Mouse (Mus musculus): ENCODE measurements around the gene 2010111I01Rik. TPM values are rescaled to one million over a fixed set of nuclear protein-coding genes. Genes with fewer than 3 reads are reported as not detected.

Gene 2010111I01Rik
- polyA plus RNA-seq, 1 experiment from 2014 or later = 144 TPM

DNA sequence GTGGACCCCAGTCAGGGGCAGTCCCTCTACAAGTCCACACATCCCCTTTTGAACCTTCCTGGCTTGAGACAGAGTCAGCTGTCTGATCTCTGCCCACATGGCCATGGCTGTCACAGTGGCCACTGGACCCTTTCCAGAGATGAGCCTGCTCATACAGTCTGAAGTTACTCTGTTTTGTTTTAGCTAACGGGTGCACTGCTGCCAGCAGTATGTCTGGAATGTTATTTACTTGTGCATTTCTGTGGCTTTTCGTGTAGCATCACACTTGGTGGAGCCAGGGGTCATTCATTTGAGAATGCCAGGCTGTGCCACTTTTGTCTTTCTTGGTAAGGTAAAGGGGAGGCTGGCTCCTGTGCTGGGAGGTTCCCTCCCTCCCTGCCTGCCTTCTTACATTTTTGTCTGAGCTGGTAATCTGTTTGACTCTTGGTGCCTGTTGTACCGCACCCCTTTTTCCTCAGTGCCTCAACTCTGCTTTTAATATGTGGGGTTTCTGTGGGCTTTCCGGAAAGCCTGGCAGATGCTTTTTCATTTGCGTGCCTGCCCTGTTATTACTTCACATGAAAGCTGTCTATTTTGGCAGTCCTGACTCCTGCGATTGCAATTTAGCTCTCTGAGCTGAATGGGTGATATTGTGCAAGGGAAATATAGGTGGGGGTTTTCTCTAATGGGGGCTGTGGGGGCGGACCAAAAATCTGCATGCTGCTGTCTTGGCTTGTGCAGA, 190.3 kb downstream of the 2010111I01Rik start:
- peak; percentile 84 for ATAC-seq (ENCODE audit: low read depth)
- Histone ChIP-seq H3K4me1 (ENCODE audit: control insufficient read depth, insufficient read depth, low read length) (peaks cover 10% of the 10 kb centered on the region), H3K27me3 (replicated peaks; ENCODE audit: control insufficient read depth, insufficient read depth, low read length) (no peaks in the 10 kb centered on the region), H3K36me3 (ENCODE audit: control insufficient read depth, insufficient read depth, low read length) (no peaks in the 10 kb centered on the region), H3K4me3 (ENCODE audit: low read depth, low read length) (no peak overlapping the region), H3K9ac (ENCODE audit: low read depth, low read length) (no peak overlapping the region), H3K9me3 (ENCODE audit: control insufficient read depth, low read length) (no peaks in the 10 kb centered on the region), H3K4me2 (ENCODE audit: low read depth, low read length) (no peak overlapping the region), H3K27ac (replicated peaks; ENCODE audit: low read depth, low read length) (peak overlapping the region; percentile 79)
- 31% methylated on average over 7 of the region's 7 CpGs for WGBS
- DNase-seq (ENCODE audit: low spot score) = peak; percentile 83

DNA sequence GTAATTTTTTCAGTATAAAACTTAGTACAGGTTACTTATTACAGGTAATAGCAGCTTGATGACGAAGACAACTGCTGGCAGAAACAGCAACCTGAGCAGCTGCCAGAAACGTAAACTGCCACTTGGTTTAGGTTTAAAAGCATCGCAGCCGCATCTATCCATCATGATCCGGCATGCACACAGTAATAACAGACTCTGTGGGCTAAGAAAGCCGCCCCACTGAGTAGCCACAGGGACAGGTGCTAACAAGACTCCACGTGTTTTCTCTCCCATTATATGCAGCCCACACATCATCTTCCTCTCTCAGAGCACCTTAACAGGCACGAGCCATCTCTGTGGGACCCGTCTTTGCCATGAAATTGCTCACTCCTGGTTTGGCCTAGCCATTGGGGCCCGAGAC, 191.6 kb downstream of the 2010111I01Rik start:
- ATAC-seq (ENCODE audit: low read depth) = 0 out of 2 replicates have a peak, but pooled peaks have one; percentile 22
- WGBS = 63% methylated on average over 10 of the region's 10 CpGs

DNA sequence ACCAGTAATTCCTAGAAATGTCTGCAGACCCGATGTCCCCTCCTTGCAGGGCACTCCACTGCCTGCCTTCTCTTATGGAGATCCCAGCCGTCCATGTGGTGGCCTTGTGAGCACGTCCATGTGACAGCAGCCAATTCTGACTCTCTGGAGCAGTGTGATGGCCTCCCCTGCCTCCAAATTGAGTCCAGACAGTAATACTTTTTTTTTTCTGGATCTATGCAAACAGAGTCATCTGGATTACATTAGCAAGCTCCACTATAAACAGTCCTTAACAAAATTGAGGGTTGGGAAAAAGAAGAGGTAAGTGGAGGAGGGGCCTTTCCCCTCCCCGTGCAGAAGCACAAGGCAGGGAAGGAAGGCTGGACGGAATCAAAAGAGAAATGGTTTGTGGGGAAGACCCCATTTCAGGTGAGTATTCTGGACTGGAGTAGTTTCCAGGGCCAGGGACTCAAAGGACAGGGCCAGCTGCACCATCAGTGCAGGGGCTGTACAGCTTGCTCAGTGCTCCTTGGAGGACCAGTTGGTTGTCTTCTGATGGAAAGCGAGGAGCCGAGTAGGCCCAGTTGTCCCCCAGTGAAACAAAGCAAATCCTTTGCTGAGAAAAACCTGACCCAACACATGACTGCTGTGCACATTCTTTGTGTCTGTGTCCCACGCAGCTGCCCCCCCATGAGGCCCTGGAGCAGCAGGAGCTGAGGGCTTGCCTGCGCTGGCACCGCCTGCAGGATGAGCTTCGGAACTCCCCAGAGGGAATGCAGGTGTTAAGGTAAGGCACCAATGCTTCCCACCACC, 205.8 kb downstream of the 2010111I01Rik start:
- Histone ChIP-seq H3K4me1 (ENCODE audit: control insufficient read depth, insufficient read depth, low read length) (peaks cover 23% of the 10 kb centered on the region), H3K4me2 (ENCODE audit: low read depth, low read length) (peak overlapping the region; percentile 10), H3K27me3 (replicated peaks; ENCODE audit: control insufficient read depth, insufficient read depth, low read length) (no peaks in the 10 kb centered on the region), H3K9me3 (ENCODE audit: control insufficient read depth, low read length) (no peaks in the 10 kb centered on the region), H3K9ac (ENCODE audit: low read depth, low read length) (peak overlapping the region; percentile 2; the same call in 1 of the 2 replicates), H3K36me3 (ENCODE audit: control insufficient read depth, insufficient read depth, low read length) (no peaks in the 10 kb centered on the region), H3K27ac (replicated peaks; ENCODE audit: low read depth, low read length) (peak overlapping the region; percentile 91), H3K4me3 (ENCODE audit: low read depth, low read length) (no peak overlapping the region)
- 27% methylated on average over 11 of the region's 11 CpGs for WGBS
- ATAC-seq (ENCODE audit: low read depth) = peak; percentile 67
- DNase-seq (ENCODE audit: low spot score) = peak; percentile 85

More for the DNA sequence above, 191.6 kb downstream of the 2010111I01Rik start:
- Histone ChIP-seq H3K27ac (replicated peaks; ENCODE audit: low read depth, low read length) (peak overlapping the region; percentile 53; the same call in 1 of the 2 replicates), H3K9me3 (ENCODE audit: control insufficient read depth, low read length) (no peaks in the 10 kb centered on the region), H3K4me2 (ENCODE audit: low read depth, low read length) (no peak overlapping the region), H3K27me3 (replicated peaks; ENCODE audit: control insufficient read depth, insufficient read depth, low read length) (no peaks in the 10 kb centered on the region), H3K4me1 (ENCODE audit: control insufficient read depth, insufficient read depth, low read length) (peaks cover 10% of the 10 kb centered on the region), H3K36me3 (ENCODE audit: control insufficient read depth, insufficient read depth, low read length) (no peaks in the 10 kb centered on the region), H3K9ac (ENCODE audit: low read depth, low read length) (no peak overlapping the region), H3K4me3 (ENCODE audit: low read depth, low read length) (no peak overlapping the region)
- peak; percentile 62 for DNase-seq (ENCODE audit: low spot score)

DNA sequence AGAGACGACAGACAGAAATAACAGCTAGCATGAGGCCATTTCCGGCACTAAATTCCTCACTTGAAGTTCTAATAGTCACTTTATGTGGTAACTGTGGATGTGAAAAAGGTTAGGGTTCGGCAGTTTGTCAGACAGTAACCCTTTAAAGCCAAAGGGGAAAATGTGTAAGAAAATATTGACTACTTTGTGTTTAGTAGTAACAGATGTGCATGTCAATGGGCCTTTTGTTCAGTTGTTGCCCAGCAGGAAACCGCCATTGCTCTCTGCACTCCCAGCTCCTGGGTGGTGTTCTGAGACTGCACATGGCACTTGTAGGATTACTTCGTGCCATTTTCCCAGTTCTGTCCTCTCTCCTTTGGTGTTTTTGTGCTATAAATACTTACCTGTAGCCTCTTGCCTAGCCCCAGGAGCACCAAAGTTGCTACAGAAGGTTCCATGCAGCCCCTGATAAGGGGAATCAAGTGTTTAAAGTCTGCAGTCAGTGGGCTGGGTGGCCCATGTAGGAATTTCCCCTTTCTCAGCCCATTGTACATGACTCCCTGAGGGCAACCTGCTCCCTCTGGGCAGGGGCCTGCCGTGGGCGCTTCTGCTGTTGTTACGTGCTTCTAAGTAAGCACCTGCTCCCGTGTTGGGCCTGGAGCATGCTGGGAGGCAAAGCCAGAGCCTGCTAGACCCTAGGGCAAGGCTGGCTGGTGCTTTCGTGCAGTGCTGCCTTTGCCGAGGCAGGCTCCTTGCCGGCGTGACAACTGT, 206.8 kb downstream of the 2010111I01Rik start:
- no peak overlapping the region for H3K9ac ChIP-seq (ENCODE audit: low read depth, low read length)
- DNase-seq (ENCODE audit: low spot score) = no peak
- no peak overlapping the region for H3K4me3 ChIP-seq (ENCODE audit: low read depth, low read length)

DNA sequence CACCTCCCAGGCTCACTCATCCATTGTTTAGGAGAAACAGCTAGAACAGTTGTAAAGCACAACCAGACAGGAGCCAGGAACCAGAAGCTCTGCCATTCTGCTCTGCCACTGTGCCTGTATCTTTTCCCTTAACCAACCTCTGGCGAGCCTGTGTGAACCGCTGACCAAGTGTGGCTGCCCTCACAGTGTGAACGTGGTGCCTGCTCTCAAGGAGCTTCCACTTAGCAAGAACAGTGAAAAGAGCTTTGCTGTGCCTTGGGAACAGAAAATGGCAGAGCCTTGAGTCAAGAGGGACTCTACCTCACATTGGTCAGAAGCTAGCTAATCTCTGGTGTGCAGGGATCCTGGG, 207.4 kb downstream of the 2010111I01Rik start:
- ATAC-seq (ENCODE audit: low read depth) = no peak
- no peak for DNase-seq (ENCODE audit: low spot score)
- no peaks in the 10 kb centered on the region for H3K9me3 ChIP-seq (ENCODE audit: control insufficient read depth, low read length)
- H3K27ac ChIP-seq (replicated peaks; ENCODE audit: low read depth, low read length) = peak overlapping the region; percentile 91; the same call in 1 of the 2 replicates
- H3K4me2 ChIP-seq (ENCODE audit: low read depth, low read length) = peak overlapping the region; percentile 27; the same call in 1 of the 2 replicates
- H3K4me1 ChIP-seq (ENCODE audit: control insufficient read depth, insufficient read depth, low read length) = peaks cover 23% of the 10 kb centered on the region
- H3K4me3 ChIP-seq (ENCODE audit: low read depth, low read length) = no peak overlapping the region
- no peak overlapping the region for H3K9ac ChIP-seq (ENCODE audit: low read depth, low read length)
- H3K36me3 ChIP-seq (ENCODE audit: control insufficient read depth, insufficient read depth, low read length) = no peaks in the 10 kb centered on the region
- no peaks in the 10 kb centered on the region for H3K27me3 ChIP-seq (replicated peaks; ENCODE audit: control insufficient read depth, insufficient read depth, low read length)
- 66% methylated on average over 3 of the region's 3 CpGs for WGBS

More for the DNA sequence above, 206.8 kb downstream of the 2010111I01Rik start:
- Histone ChIP-seq H3K9me3 (ENCODE audit: control insufficient read depth, low read length) (no peaks in the 10 kb centered on the region), H3K27ac (replicated peaks; ENCODE audit: low read depth, low read length) (peak overlapping the region; percentile 91), H3K36me3 (ENCODE audit: control insufficient read depth, insufficient read depth, low read length) (no peaks in the 10 kb centered on the region), H3K27me3 (replicated peaks; ENCODE audit: control insufficient read depth, insufficient read depth, low read length) (no peaks in the 10 kb centered on the region), H3K4me2 (ENCODE audit: low read depth, low read length) (peak overlapping the region; percentile 27), H3K4me1 (ENCODE audit: control insufficient read depth, insufficient read depth, low read length) (peaks cover 23% of the 10 kb centered on the region)
- WGBS = 23% methylated on average over 13 of the region's 13 CpGs
- peak; percentile 21; the same call in 1 of the 2 replicates for ATAC-seq (ENCODE audit: low read depth)

DNA sequence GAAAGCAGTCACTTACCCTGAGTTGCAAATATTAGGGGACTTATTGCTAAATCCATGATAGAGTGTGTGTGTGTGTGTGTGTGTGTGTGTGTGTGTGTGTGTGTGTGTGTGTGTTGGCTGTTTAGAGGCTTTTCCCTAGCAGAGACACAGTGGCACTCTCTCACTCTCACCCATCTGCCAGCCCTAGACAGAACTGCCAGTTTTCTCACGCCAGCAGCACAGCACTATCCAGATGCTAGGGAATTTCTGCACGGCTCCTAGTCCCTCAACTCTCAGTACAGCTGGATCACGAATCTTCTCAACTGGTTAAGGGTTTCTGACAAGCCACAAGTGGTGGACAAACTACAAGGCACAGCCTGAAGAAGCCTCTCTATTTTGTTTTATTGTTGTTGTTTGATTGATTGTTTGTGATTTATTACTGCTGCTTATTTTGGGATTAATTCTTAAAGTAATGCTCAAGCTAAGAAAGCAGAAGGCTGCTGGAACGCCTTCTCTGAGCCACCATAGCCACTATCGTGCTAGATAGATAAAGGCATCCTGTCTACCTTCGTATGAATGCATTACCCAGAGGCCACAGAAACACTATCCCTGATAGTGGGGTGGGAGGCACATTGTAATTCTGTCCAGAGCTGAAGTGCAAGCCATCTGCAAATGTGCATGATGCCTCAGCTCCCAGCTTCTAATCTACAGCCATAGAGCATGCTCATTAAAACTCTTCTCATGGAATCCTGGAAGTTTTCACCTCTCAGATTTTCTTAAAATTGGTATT, 209.7 kb downstream of the 2010111I01Rik start:
- H3K27me3 ChIP-seq (replicated peaks; ENCODE audit: control insufficient read depth, insufficient read depth, low read length) = no peaks in the 10 kb centered on the region
- H3K4me1 ChIP-seq (ENCODE audit: control insufficient read depth, insufficient read depth, low read length) = peaks cover 23% of the 10 kb centered on the region
- WGBS = 61% methylated on average over 6 of the region's 6 CpGs
- no peak overlapping the region for H3K27ac ChIP-seq (replicated peaks; ENCODE audit: low read depth, low read length)
- H3K36me3 ChIP-seq (ENCODE audit: control insufficient read depth, insufficient read depth, low read length) = no peaks in the 10 kb centered on the region
- H3K4me3 ChIP-seq (ENCODE audit: low read depth, low read length) = no peak overlapping the region
- DNase-seq (ENCODE audit: low spot score) (no peak), ATAC-seq (ENCODE audit: low read depth) (no peak)
- no peaks in the 10 kb centered on the region for H3K9me3 ChIP-seq (ENCODE audit: control insufficient read depth, low read length)
- no peak overlapping the region for H3K4me2 ChIP-seq (ENCODE audit: low read depth, low read length)
- no peak overlapping the region for H3K9ac ChIP-seq (ENCODE audit: low read depth, low read length)

DNA sequence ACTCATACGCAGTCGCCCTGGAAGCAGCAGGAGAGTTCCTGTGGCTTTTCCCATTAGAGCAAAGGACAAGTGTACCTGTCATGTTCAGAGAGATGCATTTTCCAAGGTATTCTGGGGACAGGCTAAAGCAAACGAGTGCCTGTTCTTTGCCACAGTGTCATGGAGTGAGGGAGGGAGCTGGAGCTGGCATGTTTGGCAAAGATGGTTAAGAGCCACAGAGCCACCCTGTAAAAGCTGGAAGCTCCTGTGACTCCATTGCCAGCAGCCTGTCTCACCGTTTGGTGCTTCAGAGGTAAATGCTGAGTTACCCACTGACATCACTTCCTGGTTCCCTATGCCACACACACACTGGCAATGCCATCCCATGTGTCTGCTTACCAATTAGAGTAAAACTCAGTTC, 211.4 kb downstream of the 2010111I01Rik start:
- H3K27me3 ChIP-seq (replicated peaks; ENCODE audit: control insufficient read depth, insufficient read depth, low read length) = no peaks in the 10 kb centered on the region
- DNase-seq (ENCODE audit: low spot score) (no peak), ATAC-seq (ENCODE audit: low read depth) (no peak)
- no peak overlapping the region for H3K4me3 ChIP-seq (ENCODE audit: low read depth, low read length)
- H3K36me3 ChIP-seq (ENCODE audit: control insufficient read depth, insufficient read depth, low read length) = no peaks in the 10 kb centered on the region
- no peak overlapping the region for H3K4me2 ChIP-seq (ENCODE audit: low read depth, low read length)
- 76% methylated on average over 4 of the region's 4 CpGs for WGBS
- no peaks in the 10 kb centered on the region for H3K9me3 ChIP-seq (ENCODE audit: control insufficient read depth, low read length)
- H3K27ac ChIP-seq (replicated peaks; ENCODE audit: low read depth, low read length) = no peak overlapping the region
- H3K9ac ChIP-seq (ENCODE audit: low read depth, low read length) = no peak overlapping the region
- peaks cover 12% of the 10 kb centered on the region for H3K4me1 ChIP-seq (ENCODE audit: control insufficient read depth, insufficient read depth, low read length)

DNA sequence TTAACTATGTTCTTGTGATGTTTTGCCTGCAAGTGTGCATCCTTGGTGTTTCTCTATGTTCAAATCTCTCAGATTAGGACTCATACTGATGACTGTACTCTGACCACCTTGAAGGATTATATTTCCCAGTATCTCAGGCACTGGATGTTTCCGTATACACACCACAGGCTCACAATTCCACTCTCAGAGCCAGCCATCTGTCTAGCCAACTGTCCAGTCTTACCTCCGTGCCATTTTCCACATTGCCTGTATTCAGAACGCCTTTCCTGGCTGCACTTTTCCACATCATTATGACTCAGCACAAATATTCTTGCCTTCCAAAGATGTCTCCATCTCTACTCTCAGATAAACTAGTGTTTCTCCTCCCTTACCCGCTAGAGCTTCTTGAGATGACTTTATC, 212.5 kb downstream of the 2010111I01Rik start:
- Histone ChIP-seq H3K9me3 (ENCODE audit: control insufficient read depth, low read length) (no peaks in the 10 kb centered on the region), H3K4me3 (ENCODE audit: low read depth, low read length) (no peak overlapping the region), H3K27ac (replicated peaks; ENCODE audit: low read depth, low read length) (no peak overlapping the region), H3K36me3 (ENCODE audit: control insufficient read depth, insufficient read depth, low read length) (no peaks in the 10 kb centered on the region), H3K9ac (ENCODE audit: low read depth, low read length) (no peak overlapping the region), H3K4me1 (ENCODE audit: control insufficient read depth, insufficient read depth, low read length) (peaks cover 1% of the 10 kb centered on the region; the same call in 1 of the 2 replicates), H3K4me2 (ENCODE audit: low read depth, low read length) (no peak overlapping the region), H3K27me3 (replicated peaks; ENCODE audit: control insufficient read depth, insufficient read depth, low read length) (no peaks in the 10 kb centered on the region)
- DNase-seq (ENCODE audit: low spot score) = no peak
- 90% methylated on average over 4 of the region's 4 CpGs for WGBS
- ATAC-seq (ENCODE audit: low read depth) = no peak

All from embryonic facial prominence, embryonic 14.5 days (tissue).